Mouse (Mus musculus) spleen, postnatal 4 days (tissue): ENCODE measurements around the gene Npm1.

Source experiments
- DNase-seq, 2 experiments: peaks; one replicate each; pipeline ENCODE4 v3.0.0; 2022; ENCODE audit warnings: low spot score in 2 of 2

Npm1 gene

GRCm38 (mm10) chr11:33146143-33146497 lies 16.9 kb downstream of the Npm1 start:
- no peak for DNase-seq

- DNase-seq, result peak in 1 of 2 experiments; percentile 47
These were observed 17.5 kb downstream of the Npm1 start for GRCm38 (mm10) chr11:33145201-33146142.

- DNase-seq, result no peak
These were observed 19.1 kb downstream of the Npm1 start for GRCm38 (mm10) chr11:33143906-33144305.

- no peak for DNase-seq
These were observed 20.2 kb downstream of the Npm1 start for GRCm38 (mm10) chr11:33142801-33143200.

GRCm38 (mm10) chr11:33140111-33140460 lies 22.9 kb downstream of the Npm1 start:
- no peak for DNase-seq

GRCm38 (mm10) chr11:33139458-33140110 lies 23.4 kb downstream of the Npm1 start:
- DNase-seq, result no peak

- no peak for DNase-seq
These were observed 24.3 kb downstream of the Npm1 start for GRCm38 (mm10) chr11:33138686-33139085.

- DNase-seq, result no peak
These were observed 28.5 kb downstream of the Npm1 start for GRCm38 (mm10) chr11:33134391-33134986.

- DNase-seq, result no peak
These were observed 30.2 kb downstream of the Npm1 start for GRCm38 (mm10) chr11:33132619-33133338.

- no peak for DNase-seq
These were observed 35.9 kb downstream of the Npm1 start for GRCm38 (mm10) chr11:33127058-33127457.

GRCm38 (mm10) chr11:33122575-33123268 lies 40.3 kb downstream of the Npm1 start:
- no peak for DNase-seq

- DNase-seq, result no peak
These were observed 43.5 kb downstream of the Npm1 start for GRCm38 (mm10) chr11:33119556-33119955.

GRCm38 (mm10) chr11:33119116-33119515 lies 43.9 kb downstream of the Npm1 start:
- no peak for DNase-seq

GRCm38 (mm10) chr11:33118480-33118879 lies 44.5 kb downstream of the Npm1 start:
- no peak for DNase-seq

GRCm38 (mm10) chr11:33115796-33116195 lies 47.2 kb downstream of the Npm1 start:
- DNase-seq, result no peak

- no peak for DNase-seq
These were observed 50.6 kb downstream of the Npm1 start for GRCm38 (mm10) chr11:33112407-33112806.

- DNase-seq, result no peak
These were observed 52.9 kb downstream of the Npm1 start for GRCm38 (mm10) chr11:33110111-33110510.

GRCm38 (mm10) chr11:33107540-33107939 lies 55.5 kb downstream of the Npm1 start:
- DNase-seq, result no peak

- no peak for DNase-seq
These were observed 58.1 kb downstream of the Npm1 start for GRCm38 (mm10) chr11:33104911-33105316.

GRCm38 (mm10) chr11:33103291-33103943 lies 59.6 kb downstream of the Npm1 start:
- DNase-seq, result no peak
